Mouse (Mus musculus): ENCODE measurements around the gene Fasn. TPM values are rescaled to one million over a fixed set of nuclear protein-coding genes. Genes with fewer than 3 reads are reported as not detected.
"Not testable (repeated sequence)": the region's sequence is repeated elsewhere in the genome, so short reads cannot be mapped to it uniquely, and the experiment has no call there.

Gene Fasn
- total RNA-seq (2021): 10 to 100 TPM; 17.3 to 65.9 TPM

GRCm38 (mm10) chr11:120823956-120824786, at the start of gene Fasn:
Gene Fasn, minus strand, starts transcription at chr11:120824547.
- DNase-seq: peak; percentile 92 to 96
- intact Hi-C loops (cut with DNase I): no loop called here

GRCm38 (mm10) chr11:120873206-120873605, 48.9 kb upstream of the Fasn start:
- intact Hi-C loops (cut with DNase I): no loop called here
- peak in 1 of 2 experiments; percentile 18 for DNase-seq

GRCm38 (mm10) chr11:120871521-120871920, 47.2 kb upstream of the Fasn start:
- DNase-seq: no peak
- intact Hi-C loops (cut with DNase I): no loop called here

- intact Hi-C loops (cut with DNase I): no loop called here
- no peak for DNase-seq
These were observed 41.5 kb upstream of the Fasn start for GRCm38 (mm10) chr11:120865816-120866215.

- no peak for DNase-seq
- intact Hi-C loops (cut with DNase I): no loop called here
These were observed 38.5 kb upstream of the Fasn start for GRCm38 (mm10) chr11:120862819-120863218.

GRCm38 (mm10) chr11:120855938-120856337, 31.6 kb upstream of the Fasn start:
- DNase-seq; intact Hi-C loops (cut with DNase I): not testable (repeated sequence)

- DNase-seq: no peak
- intact Hi-C loops (cut with DNase I): no loop called here
These were observed 29.4 kb upstream of the Fasn start for GRCm38 (mm10) chr11:120853788-120854187.

GRCm38 (mm10) chr11:120853158-120853557, 28.8 kb upstream of the Fasn start:
- DNase-seq: no peak
- intact Hi-C loops (cut with DNase I): no loop called here

- intact Hi-C loops (cut with DNase I): no loop called here
- peak; percentile 34 to 43 for DNase-seq
These were observed 28.0 kb upstream of the Fasn start for GRCm38 (mm10) chr11:120852083-120852935.

- no peak for DNase-seq
- intact Hi-C loops (cut with DNase I): no loop called here
These were observed 27.2 kb upstream of the Fasn start for GRCm38 (mm10) chr11:120851582-120851981.

GRCm38 (mm10) chr11:120851132-120851531, 26.8 kb upstream of the Fasn start:
- intact Hi-C loops (cut with DNase I): no loop called here
- no peak for DNase-seq

- intact Hi-C loops (cut with DNase I): no loop called here
- no peak for DNase-seq
These were observed 26.1 kb upstream of the Fasn start for GRCm38 (mm10) chr11:120850331-120851030.

- no peak for DNase-seq
- intact Hi-C loops (cut with DNase I): no loop called here
These were observed 22.6 kb upstream of the Fasn start for GRCm38 (mm10) chr11:120846725-120847475.

GRCm38 (mm10) chr11:120844329-120844728, 20.0 kb upstream of the Fasn start:
- DNase-seq: no peak
- intact Hi-C loops (cut with DNase I): no loop called here

- intact Hi-C loops (cut with DNase I): no loop called here
- no peak for DNase-seq
These were observed 9.4 kb upstream of the Fasn start for GRCm38 (mm10) chr11:120833555-120834280.

GRCm38 (mm10) chr11:120832962-120833361, 8.6 kb upstream of the Fasn start:
- DNase-seq: not testable (repeated sequence)

GRCm38 (mm10) chr11:120831659-120832440, 7.5 kb upstream of the Fasn start:
- intact Hi-C loops (cut with DNase I): no loop called here
- no peak for DNase-seq

More at GRCm38 (mm10) chr11:120832962-120833361, 8.6 kb upstream of the Fasn start:
- intact Hi-C loops (cut with DNase I): not testable (repeated sequence)

GRCm38 (mm10) chr11:120830686-120831085, 6.3 kb upstream of the Fasn start:
- DNase-seq: no peak
- intact Hi-C loops (cut with DNase I): no loop called here

Data from heart, postnatal 36 days (tissue).